Mouse (Mus musculus) MEL (cell line): ENCODE results near the gene Osgep. TPM values are rescaled to one million over a fixed set of nuclear protein-coding genes. Genes with fewer than 3 reads are reported as not detected.
"Not testable (repeated sequence)": the region's sequence is repeated elsewhere in the genome, so short reads cannot be mapped to it uniquely, and the experiment has no call there.

Source experiments
- DNase-seq: peaks from one replicate; pipeline ENCODE4 v3.0.0; 2011; ENCODE audit warnings: low read depth, low spot score
- H3K27ac ChIP-seq: 2 replicates; pipeline ENCODE4 v1.5.1; 2012; ENCODE audit warnings: low read depth, mild to moderate bottlenecking, control low read depth, low read length, moderate library complexity; ENCODE audit not compliant: control insufficient read depth
- H3K27me3 ChIP-seq, 2 experiments: fragments of 150-350 bp in 1 of 2; sonication (generic) in 1 of 2; 2 replicates each; pipeline ENCODE4 v1.6.1; 2012; ENCODE audit warnings: low read length in 2 of 2, mild to moderate bottlenecking in 2 of 2, improper control_type of control experiment in 1 of 2, moderate library complexity in 1 of 2; ENCODE audit not compliant: insufficient read depth in 2 of 2, control insufficient read depth in 1 of 2
- H3K36me3 ChIP-seq, 2 experiments: 2 replicates each; pipeline ENCODE4 v1.6.1; 2012 to 2014; ENCODE audit warnings: low read length in 2 of 2, improper control_type of control experiment in 1 of 2, inconsistent platforms in 1 of 2, mild to moderate bottlenecking in 1 of 2; ENCODE audit not compliant: insufficient read depth in 2 of 2, control insufficient read depth in 1 of 2
- H3K4me1 ChIP-seq, 2 experiments: fragments of 150-350 bp in 1 of 2; sonication (generic) in 1 of 2; 2 replicates each; pipeline ENCODE4 v1.6.1; 2012; ENCODE audit warnings: low read length in 2 of 2, improper control_type of control experiment in 1 of 2, mild to moderate bottlenecking in 1 of 2; ENCODE audit not compliant: insufficient read depth in 2 of 2, control insufficient read depth in 1 of 2
- H3K4me3 ChIP-seq, 2 experiments: fragments of 150-350 bp in 1 of 2; sonication (generic) in 1 of 2; 2 replicates each; pipeline ENCODE4 v1.5.1; 2012; ENCODE audit warnings: low read depth in 2 of 2, low read length in 2 of 2, mild to moderate bottlenecking in 2 of 2, moderate library complexity in 2 of 2, control low read depth in 1 of 2, improper control_type of control experiment in 1 of 2; ENCODE audit not compliant: control insufficient read depth in 1 of 2, insufficient read depth in 1 of 2
- H3K79me2 ChIP-seq: 2 replicates; pipeline ENCODE4 v1.6.1; 2012; ENCODE audit warnings: mild to moderate bottlenecking, low read length, moderate library complexity; ENCODE audit not compliant: control insufficient read depth, poor library complexity, insufficient read depth
- H3K9ac ChIP-seq: 2 replicates; pipeline ENCODE4 v1.6.1; 2012; ENCODE audit warnings: low read depth, mild to moderate bottlenecking, control low read depth, low read length, moderate library complexity; ENCODE audit not compliant: control insufficient read depth, poor library complexity, severe bottlenecking
- H3K9me3 ChIP-seq: fragments of 150-350 bp; sonication (generic); replicated peaks from 2 replicates; pipeline ENCODE4 v1.6.1; 2012; ENCODE audit warnings: mild to moderate bottlenecking, low read length, improper control_type of control experiment, moderate library complexity; ENCODE audit not compliant: insufficient read depth
- EP300 ChIP-seq, 2 experiments: IDR thresholded peaks; 2 replicates each; pipeline ENCODE4 v1.6.1; 2011; ENCODE audit warnings: improper control_type of control experiment in 2 of 2, low read length in 2 of 2, low read depth in 1 of 2, mild to moderate bottlenecking in 1 of 2
- GABPA ChIP-seq: IDR thresholded peaks from 2 replicates; pipeline ENCODE4 v1.6.1; 2012; ENCODE audit warnings: low read depth, mild to moderate bottlenecking, inconsistent platforms, low read length, improper control_type of control experiment, moderate library complexity
- MAZ ChIP-seq: IDR thresholded peaks from 2 replicates; pipeline ENCODE4 v1.6.1; 2012; ENCODE audit warnings: low read depth, mild to moderate bottlenecking, inconsistent platforms, low read length, improper control_type of control experiment
- MXI1 ChIP-seq: IDR thresholded peaks from 2 replicates; pipeline ENCODE4 v1.6.1; 2011; ENCODE audit warnings: mild to moderate bottlenecking, low read depth, low read length, improper control_type of control experiment
- NRF1 ChIP-seq: IDR thresholded peaks from 2 replicates; pipeline ENCODE4 v1.6.1; 2014; ENCODE audit warnings: low read depth, mild to moderate bottlenecking, inconsistent platforms, low read length, improper control_type of control experiment, moderate library complexity; ENCODE audit not compliant: poor library complexity, insufficient read depth, severe bottlenecking
- POLR2A ChIP-seq, 2 experiments: IDR thresholded peaks; 2 replicates each; pipeline ENCODE4 v1.6.1; 2011 to 2012; ENCODE audit warnings: low read length in 2 of 2, mild to moderate bottlenecking in 2 of 2, control low read depth in 1 of 2, improper control_type of control experiment in 1 of 2, low read depth in 1 of 2, moderate library complexity in 1 of 2; ENCODE audit not compliant: control insufficient read depth in 1 of 2, insufficient read depth in 1 of 2, poor library complexity in 1 of 2
- POLR2AphosphoS2 ChIP-seq: IDR thresholded peaks from 2 replicates; pipeline ENCODE4 v1.6.1; 2011; ENCODE audit warnings: low read length, improper control_type of control experiment
- ZKSCAN1 ChIP-seq: IDR thresholded peaks from 2 replicates; pipeline ENCODE4 v1.6.1; 2012; ENCODE audit warnings: low read depth, mild to moderate bottlenecking, inconsistent platforms, low read length, improper control_type of control experiment, moderate library complexity
- ZMIZ1 ChIP-seq: IDR thresholded peaks from 2 replicates; pipeline ENCODE4 v1.6.1; 2012; ENCODE audit warnings: low read depth, mild to moderate bottlenecking, inconsistent platforms, low read length, improper control_type of control experiment, moderate library complexity
- ZNF384 ChIP-seq: IDR thresholded peaks from 2 replicates; pipeline ENCODE4 v1.6.1; 2012; ENCODE audit warnings: low read depth, mild to moderate bottlenecking, inconsistent platforms, low read length, improper control_type of control experiment
- polyA plus RNA-seq, 2 experiments: library from polyadenylated mRNA; stranded (reverse) in 1 of 2; unstranded in 1 of 2; fragments of >175 nt in 1 of 2; fragments of >200 nt in 1 of 2; gene quantifications; 2 replicates each; pipeline versions ENCODE4 v1.2.1 to v1.2.4; 2012; ENCODE audit warnings: low replicate concordance in 2 of 2, low read depth in 1 of 2; ENCODE audit not compliant: insufficient read length in 2 of 2, insufficient read depth in 1 of 2, missing spikeins in 1 of 2
- total RNA-seq: library from RNA; depleted of rRNA; stranded (reverse); fragments of 300-350 nt; gene quantifications from 2 replicates; pipeline ENCODE4 v1.2.3, GENCODE M21; 2012

Gene Osgep
- total and polyA plus RNA-seq, 3 experiments = 29.6 to 45.1 TPM; not detected in 1

GRCm38 (mm10) chr14:50955942-50956508 lies 31.3 kb upstream of the Osgep start, which contains the start of gene Pnp2:
Pnp2 (plus strand) TSS chr14:50955992.
- DNase-seq = peak; percentile 16
- H3K36me3 ChIP-seq, H3K79me2 ChIP-seq, H3K27ac ChIP-seq, H3K9me3 ChIP-seq, H3K27me3 ChIP-seq, H3K4me1 ChIP-seq: not testable (repeated sequence)
- Histone ChIP-seq H3K9ac (peak within 1 kb of the TSS; percentile 14; the same call in 1 of the 2 replicates), H3K4me3 (peak within 1 kb of the TSS; percentile 55 to 61)

DNA sequence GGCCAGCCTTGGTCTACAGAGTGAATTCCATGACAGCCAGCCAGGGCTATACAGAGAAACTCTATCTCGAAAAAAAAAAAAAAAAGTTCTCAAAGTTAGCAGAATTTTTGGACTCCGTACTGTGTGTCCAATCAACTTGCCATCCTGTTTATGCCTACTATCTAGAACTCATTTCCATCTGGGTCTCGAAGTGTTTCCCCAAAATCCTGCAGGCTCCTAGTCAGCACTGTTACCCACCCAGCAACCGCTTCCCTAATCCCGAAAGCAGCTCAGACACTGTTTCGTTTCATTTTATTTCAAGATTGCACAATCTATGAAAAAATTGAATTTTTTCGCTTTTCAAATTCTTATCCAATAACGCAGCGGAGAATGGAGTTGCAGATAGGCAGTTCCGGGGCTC lies 30.8 kb upstream of the Osgep start:
- Histone ChIP-seq H3K27ac (no peak overlapping the region), H3K79me2 (no peaks in the 10 kb centered on the region), H3K27me3 (no peaks in the 10 kb centered on the region), H3K4me3 (no peak overlapping the region; a peak in 1 of 4 replicates), H3K9me3 (no peaks in the 10 kb centered on the region), H3K9ac (no peak overlapping the region), H3K4me1 (0 out of 4 replicates have a peak, but pooled peaks cover 0 to 2% of the 10 kb centered on the region in 2 experiments), H3K36me3 (peaks cover 0 to 2% of the 10 kb centered on the region in 2 experiments; a peak in 1 of 4 replicates)
- DNase-seq = peak; percentile 6
- TF ChIP-seq MXI1 (no peak), NRF1 (no peak), ZNF384 (no peak), EP300 (IDR thresholded peaks at IDR 0.05; ENCODE audit: low read depth in 1 of 2, low read length in 2 of 2) (no peak), MAZ (no peak), GABPA (no peak), ZKSCAN1 (no peak), POLR2A (IDR thresholded peaks at IDR 0.05; ENCODE audit: control insufficient read depth in 1 of 2, insufficient read depth in 1 of 2, low read depth in 1 of 2, low read length in 2 of 2, poor library complexity in 1 of 2) (no peak), ZMIZ1 (no peak), POLR2AphosphoS2 (no peak)

DNA sequence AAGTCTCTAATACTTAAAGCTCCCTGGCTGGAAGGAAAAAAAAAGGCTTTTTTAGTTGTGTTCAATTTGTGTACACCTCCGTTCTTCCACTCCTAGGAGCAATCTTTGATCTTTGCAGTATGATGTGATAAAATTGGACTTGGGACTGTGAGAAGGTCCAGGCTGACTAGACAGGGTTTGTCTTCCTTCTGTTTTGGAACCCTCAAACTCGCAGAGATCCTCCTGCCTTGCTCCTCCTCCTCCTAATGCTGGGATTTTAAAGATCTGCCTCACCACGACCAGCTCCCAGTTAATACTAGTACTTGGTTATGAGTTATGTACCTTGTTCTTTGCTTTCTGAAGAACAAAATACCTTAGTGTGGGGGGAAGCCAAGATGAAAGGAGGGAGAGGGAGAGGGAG lies 20.8 kb upstream of the Osgep start:
- not testable (repeated sequence) for H3K9me3 ChIP-seq, H3K27me3 ChIP-seq, H3K4me1 ChIP-seq, H3K36me3 ChIP-seq, H3K79me2 ChIP-seq, DNase-seq
- H3K4me3 ChIP-seq = peak overlapping the region; percentile 63 to 96; a peak in 3 of 4 replicates
- 0 out of 2 replicates have a peak overlapping the region, but pooled peaks have one; percentile 24 for H3K27ac ChIP-seq
- H3K9ac ChIP-seq = peak overlapping the region; percentile 61

DNA sequence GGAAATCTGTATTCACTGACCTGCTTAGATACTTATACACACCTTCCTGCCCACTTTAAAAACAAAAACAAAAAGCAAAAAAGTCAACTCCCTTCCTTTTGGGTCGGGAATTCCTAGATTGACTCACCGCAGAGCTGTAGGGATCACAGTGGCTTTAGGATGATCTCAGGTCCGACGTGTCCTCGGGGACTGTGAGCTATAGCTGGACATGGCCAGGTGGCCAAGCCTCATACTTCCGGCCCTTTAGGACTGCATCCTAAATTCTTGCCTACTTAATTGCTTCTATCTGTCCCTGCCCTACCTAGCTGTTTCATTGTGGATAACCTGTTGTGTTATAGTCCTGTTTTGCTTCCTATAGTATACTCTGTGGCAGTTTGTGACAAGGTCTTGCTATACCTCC lies 20.4 kb upstream of the Osgep start:
- not testable (repeated sequence) for H3K36me3 ChIP-seq, H3K27me3 ChIP-seq, H3K4me1 ChIP-seq, H3K79me2 ChIP-seq, H3K9me3 ChIP-seq, DNase-seq
- H3K27ac ChIP-seq = peak overlapping the region; percentile 91
- peak overlapping the region; percentile 61 for H3K9ac ChIP-seq
- H3K4me3 ChIP-seq = peak overlapping the region; percentile 63 to 96
